Mouse (Mus musculus): ENCODE measurements around the gene Snx27. TPM values are rescaled to one million over a fixed set of nuclear protein-coding genes. Genes with fewer than 3 reads are reported as not detected.

Gene Snx27
- total and polyA plus RNA-seq, 3 experiments = 23.1 to 35.3 (median 34.9) TPM

GRCm38 (mm10) chr3:94613258-94613878 is 30.9 kb upstream of the Snx27 start (continued):
- TF ChIP-seq MYC (IDR thresholded peaks at IDR 0.05; ENCODE audit: low read depth, low read length) (peak; percentile 38; the same call in 1 of the 2 replicates), NELFE (IDR thresholded peaks at IDR 0.05; ENCODE audit: low read depth, low read length) (no peak), E2F4 (IDR thresholded peaks at IDR 0.05; ENCODE audit: insufficient replicate concordance, low read depth, low read length) (no peak), TCF12 (IDR thresholded peaks at IDR 0.05; ENCODE audit: low read depth, low read length) (peak; percentile 35; the same call in 1 of the 2 replicates), CHD1 (IDR thresholded peaks at IDR 0.05; ENCODE audit: low read depth, low read length) (no peak), USF1 (IDR thresholded peaks at IDR 0.05; ENCODE audit: low read depth, low read length) (no peak), ZNF384 (IDR thresholded peaks at IDR 0.05; ENCODE audit: low read depth, low read length) (no peak), UBTF (IDR thresholded peaks at IDR 0.05; ENCODE audit: low read depth, low read length) (no peak), ZC3H11A (IDR thresholded peaks at IDR 0.05; ENCODE audit: low read depth, low read length) (no peak), POLR2A (IDR thresholded peaks at IDR 0.05; ENCODE audit: low read depth, low read length) (no peak), RCOR1 (conservative IDR thresholded peaks at IDR 0.05; ENCODE audit: low read depth, low read length) (0 out of 2 replicates have a peak, but pooled peaks have one; percentile 58)

GRCm38 (mm10) chr3:94612274-94612673 is 29.8 kb upstream of the Snx27 start:
- DNase-seq (ENCODE audit: extremely low read depth) = peak; percentile 37
- dilution Hi-C loops (cut with MboI; ENCODE audit: extremely low pct_ligation_motif_present, extremely low pct_unique_long_range_greater_than_20kb, low sequenced_read_pairs) = no loop called here
- H3K9ac ChIP-seq (ENCODE audit: insufficient read depth, low read depth) = no peak overlapping the region
- peaks cover 0 to 12% of the 10 kb centered on the region in 2 experiments for H3K36me3 ChIP-seq (replicated peaks in 1 of 2; ENCODE audit: control insufficient read depth in 1 of 2, insufficient read depth in 1 of 2, low read length in 1 of 2)
- no peak overlapping the region for H3K27ac ChIP-seq (ENCODE audit: insufficient read depth, low read depth)
- H3K4me3 ChIP-seq (replicated peaks in 1 of 3; ENCODE audit: low read depth in 2 of 3, low read length in 2 of 3, poor library complexity in 1 of 3) = no peak overlapping the region
- no peaks in the 10 kb centered on the region for H3K79me2 ChIP-seq (replicated peaks; ENCODE audit: control insufficient read depth, extremely low read depth, insufficient read depth, poor library complexity, severe bottlenecking)
- H3K27me3 ChIP-seq (replicated peaks) = no peaks in the 10 kb centered on the region
- H3K9me3 ChIP-seq (replicated peaks; ENCODE audit: low read length) = no peaks in the 10 kb centered on the region
- in situ Hi-C loops (cut with MboI; ENCODE audit: low pct_ligation_motif_present, low pct_unique_long_range_greater_than_20kb, low sequenced_read_pairs) = loop anchor here (25.0 kb wide), 1 partner anchor 150 kb away; no protein-coding TSS in a partner anchor
- H3K4me1 ChIP-seq (ENCODE audit: control insufficient read depth in 1 of 2, insufficient read depth in 2 of 2) = peaks cover 26 to 70% of the 10 kb centered on the region in 2 experiments
- 0 out of 2 replicates have a peak overlapping the region, but pooled peaks have one; percentile 85 for H3K4me2 ChIP-seq (ENCODE audit: insufficient read depth, low read depth, poor library complexity, severe bottlenecking)
- TF ChIP-seq MXI1 (IDR thresholded peaks at IDR 0.05; ENCODE audit: low read depth, low read length) = no peak
- no peak for TF ChIP-seq ZKSCAN1 (IDR thresholded peaks at IDR 0.05; ENCODE audit: borderline replicate concordance, low read depth, low read length)
- TF ChIP-seq UBTF (IDR thresholded peaks at IDR 0.05; ENCODE audit: low read depth, low read length) = no peak
- no peak for TF ChIP-seq HCFC1 (IDR thresholded peaks at IDR 0.05; ENCODE audit: low read depth, low read length)
- TF ChIP-seq RCOR1 (conservative IDR thresholded peaks at IDR 0.05; ENCODE audit: low read depth, low read length) = peak; percentile 49; the same call in 1 of the 2 replicates
- TF ChIP-seq ZMIZ1 (IDR thresholded peaks at IDR 0.05; ENCODE audit: low read depth, low read length) = no peak
- no peak for TF ChIP-seq ZC3H11A (IDR thresholded peaks at IDR 0.05; ENCODE audit: low read depth, low read length)
- no peak for TF ChIP-seq SMC3 (IDR thresholded peaks at IDR 0.05; ENCODE audit: low read depth, low read length)
- TF ChIP-seq POLR2A (IDR thresholded peaks at IDR 0.05; ENCODE audit: low read depth, low read length) = no peak
- TF ChIP-seq MAX (IDR thresholded peaks at IDR 0.05; ENCODE audit: low read length) = no peak
- no peak for TF ChIP-seq NRF1 (IDR thresholded peaks at IDR 0.05; ENCODE audit: low read depth, low read length)
- no peak for TF ChIP-seq NELFE (IDR thresholded peaks at IDR 0.05; ENCODE audit: low read depth, low read length)
- TF ChIP-seq TCF12 (IDR thresholded peaks at IDR 0.05; ENCODE audit: low read depth, low read length) = no peak
- no peak for TF ChIP-seq JUND (conservative IDR thresholded peaks at IDR 0.05; ENCODE audit: low read depth, low read length)
- 0 out of 2 replicates have a peak, but pooled peaks have one; percentile 24 for TF ChIP-seq MEF2A (IDR thresholded peaks at IDR 0.05; ENCODE audit: borderline replicate concordance, low read depth, low read length)
- TF ChIP-seq SIN3A (IDR thresholded peaks at IDR 0.05; ENCODE audit: low read length) = no peak
- no peak for TF ChIP-seq ELF1 (IDR thresholded peaks at IDR 0.05; ENCODE audit: low read depth, low read length)
- TF ChIP-seq CTCF (conservative IDR thresholded peaks at IDR 0.05 in 1 of 2, IDR thresholded peaks at IDR 0.05 in 1 of 2; ENCODE audit: low read depth in 2 of 2, low read length in 2 of 2) = no peak
- TF ChIP-seq TBP (conservative IDR thresholded peaks at IDR 0.05; ENCODE audit: low read depth, low read length) = no peak
- no peak for TF ChIP-seq ZNF384 (IDR thresholded peaks at IDR 0.05; ENCODE audit: low read depth, low read length)
- peak; percentile 49; the same call in 1 of the 2 replicates for TF ChIP-seq MAFK (IDR thresholded peaks at IDR 0.05; ENCODE audit: insufficient replicate concordance, low read length)
- TF ChIP-seq MYC (IDR thresholded peaks at IDR 0.05; ENCODE audit: low read depth, low read length) = no peak
- no peak for TF ChIP-seq CHD2 (IDR thresholded peaks at IDR 0.05; ENCODE audit: low read length)
- TF ChIP-seq JUN (IDR thresholded peaks at IDR 0.05; ENCODE audit: insufficient read depth, low read depth, low read length) = no peak
- no peak for TF ChIP-seq RAD21 (IDR thresholded peaks at IDR 0.05; ENCODE audit: low read depth, low read length)
- TF ChIP-seq POLR2AphosphoS2 (IDR thresholded peaks at IDR 0.05; ENCODE audit: low read depth, low read length) = no peak
- TF ChIP-seq CHD1 (IDR thresholded peaks at IDR 0.05; ENCODE audit: low read depth, low read length) = no peak
- TF ChIP-seq EP300 (IDR thresholded peaks at IDR 0.05; ENCODE audit: low read length) = no peak
- TF ChIP-seq E2F4 (IDR thresholded peaks at IDR 0.05; ENCODE audit: insufficient replicate concordance, low read depth, low read length) = no peak
- peak; percentile 87 for TF ChIP-seq ETS1 (conservative IDR thresholded peaks at IDR 0.05; ENCODE audit: low read depth, low read length)
- no peak for TF ChIP-seq KAT2A (IDR thresholded peaks at IDR 0.05; ENCODE audit: insufficient replicate concordance, low read length)
- peak; percentile 99 for TF ChIP-seq BHLHE40 (IDR thresholded peaks at IDR 0.05; ENCODE audit: low read depth, low read length)
- no peak for TF ChIP-seq USF1 (IDR thresholded peaks at IDR 0.05; ENCODE audit: low read depth, low read length)
- peak; percentile 53; the same call in 1 of the 2 replicates for TF ChIP-seq IRF4 (IDR thresholded peaks at IDR 0.05; ENCODE audit: low read depth, low read length)

All from CH12.LX (cell line).